Mouse (Mus musculus) embryonic fibroblast, embryonic 13.5 days (primary cell): ENCODE data around the gene Zfp512b.

Experiments used
- CTCF ChIP-seq: IDR thresholded peaks from 2 replicates; pipeline ENCODE4 v1.5.1; 2011; ENCODE audit warnings: mild to moderate bottlenecking, control low read depth, low read length, moderate library complexity, borderline replicate concordance; ENCODE audit not compliant: insufficient read depth
- POLR2A ChIP-seq: IDR thresholded peaks from 2 replicates; pipeline ENCODE4 v1.6.1; 2011; ENCODE audit warnings: low read depth, mild to moderate bottlenecking, control low read depth, low read length, moderate library complexity

- TF ChIP-seq POLR2A: no peak
- no peak for TF ChIP-seq CTCF
These were observed 4.8 kb downstream of the Zfp512b start for GRCm38 (mm10) chr2:181587796-181588195.
